Mouse (Mus musculus) inflammation-experienced regulatory T-cells, adult 16 weeks (primary cell): ENCODE results near the gene Fam161b. TPM values are rescaled to one million over a fixed set of nuclear protein-coding genes. Genes with fewer than 3 reads are reported as not detected.

Source experiments
- polyA plus RNA-seq: library from polyadenylated mRNA; unstranded; fragments of 100-300 nt; shearing (Covaris generic); gene quantifications from one replicate; pipeline ENCODE4 v1.2.1, GENCODE M21; 2017

Gene Fam161b
- polyA plus RNA-seq, result 0.91 TPM

DNA sequence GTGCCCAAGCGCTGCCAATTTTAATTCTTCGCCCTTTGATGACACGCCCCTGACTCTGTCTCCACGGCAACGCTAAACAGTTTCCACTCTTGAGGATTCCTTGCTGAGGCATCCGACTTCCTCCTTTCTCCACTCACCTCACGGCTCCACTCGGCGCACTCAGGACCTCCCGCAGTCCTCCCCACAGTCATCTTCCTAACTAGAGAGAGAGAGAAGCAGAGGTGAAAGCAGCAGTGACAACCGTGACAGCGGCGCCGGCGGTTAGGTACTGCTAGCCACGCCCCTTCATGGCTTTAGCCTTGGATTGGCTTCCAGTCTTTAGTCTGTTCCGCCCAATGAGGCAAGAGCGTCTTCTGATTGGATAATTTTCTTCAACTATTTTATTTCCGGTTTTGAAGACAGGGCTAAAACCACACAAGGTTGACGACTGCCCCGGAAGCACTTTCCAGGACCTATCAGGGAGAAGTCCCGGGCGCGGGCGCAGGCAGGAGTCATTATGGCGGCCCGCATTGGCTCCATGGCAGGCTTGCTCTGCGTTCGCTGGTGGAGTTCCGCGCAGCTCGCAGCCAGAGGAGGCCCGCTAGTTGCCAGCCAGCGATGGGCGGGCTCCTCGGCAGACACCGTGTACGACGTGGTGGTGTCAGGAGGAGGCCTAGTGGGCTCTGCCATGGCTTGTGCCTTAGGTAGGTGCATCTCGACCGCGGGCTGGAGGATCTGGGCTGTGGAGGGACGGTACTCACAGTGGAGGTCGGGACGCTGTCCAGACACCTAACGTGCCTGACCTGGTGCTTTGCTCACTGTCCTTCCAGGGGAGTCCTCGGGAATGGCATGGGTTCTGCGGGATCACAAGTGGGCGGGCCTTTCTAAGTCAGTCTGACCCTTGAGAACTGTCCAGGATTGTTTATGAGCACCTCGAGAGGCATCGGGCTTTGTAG lies at the start of gene Fam161b, which contains the start of gene Coq6:
TSS of gene Fam161b (minus strand) at position 279 of the 935 bp plus-strand sequence.
TSS of gene Coq6 (plus strand) at position 103 of the 935 bp plus-strand sequence.

GRCm38 (mm10) chr12:84408819-84409507 lies 47.3 kb upstream of the Fam161b start, which contains the start of the genes Entpd5 and Bbof1:
Gene Entpd5, minus strand, starts transcription at chr12:84409029.
Gene Bbof1, plus strand, starts transcription at chr12:84409071.

GRCm38 (mm10) chr12:84316721-84317621 lies 44.7 kb downstream of the Fam161b start, which contains the start of gene Zfp410:
Gene Zfp410, plus strand, starts transcription at chr12:84316852.

Other genes starting within 250 kb of the Fam161b start
- 0.93 TPM for gene Dnal1, start 247.5 kb downstream of the Fam161b start, polyA plus RNA-seq
- not detected for gene Pnma1, start 213.3 kb downstream of the Fam161b start, polyA plus RNA-seq
- gene Elmsan1, start 143.0 kb downstream of the Fam161b start, polyA plus RNA-seq, result 32.9 TPM
- gene Ptgr2, start 76.6 kb downstream of the Fam161b start, polyA plus RNA-seq, result 39.0 TPM
- gene Zfp410, start 45.0 kb downstream of the Fam161b start, polyA plus RNA-seq, result 74.8 TPM
- gene Coq6, start 176 bp downstream of the Fam161b start, polyA plus RNA-seq, result 28.1 TPM
- 61.3 TPM for gene Entpd5, start 47.2 kb upstream of the Fam161b start, polyA plus RNA-seq
- gene Bbof1, start 47.2 kb upstream of the Fam161b start, polyA plus RNA-seq, result 0.88 TPM
- gene Rnf113a2, start 55.4 kb upstream of the Fam161b start, polyA plus RNA-seq, result 36.0 TPM
- gene Aldh6a1, start 89.2 kb upstream of the Fam161b start, polyA plus RNA-seq, result 27.6 TPM
- gene Lin52, start 89.6 kb upstream of the Fam161b start, polyA plus RNA-seq, result 25.9 TPM
- not detected for gene Vsx2, start 207.9 kb upstream of the Fam161b start, polyA plus RNA-seq